Mouse (Mus musculus): ENCODE measurements around the gene Hhat. TPM values are rescaled to one million over a fixed set of nuclear protein-coding genes. Genes with fewer than 3 reads are reported as not detected.

Hhat gene
- polyA plus RNA-seq, 1 experiment from 2014 or later, result 3.6 TPM

GRCm38 (mm10) chr1:192564691-192565090 lies 206.3 kb downstream of the Hhat start:
- Histone ChIP-seq H3K4me2 (replicated peaks; ENCODE audit: low read depth) (no peak overlapping the region), H3K9me3 (ENCODE audit: control insufficient read depth, low read length) (0 out of 2 replicates have a peak, but pooled peaks cover 3% of the 10 kb centered on the region), H3K4me3 (ENCODE audit: low read depth, low read length) (no peak overlapping the region), H3K4me1 (replicated peaks; ENCODE audit: control insufficient read depth, insufficient read depth) (no peaks in the 10 kb centered on the region), H3K9ac (ENCODE audit: low read length) (no peak overlapping the region), H3K27ac (replicated peaks) (no peak overlapping the region), H3K27me3 (ENCODE audit: control insufficient read depth, insufficient read depth, low read length) (no peaks in the 10 kb centered on the region), H3K36me3 (ENCODE audit: control insufficient read depth, insufficient read depth, low read length) (no peaks in the 10 kb centered on the region)
- TF ChIP-seq EP300 (optimal IDR thresholded peaks at IDR 0.05) (no peak), CTCF (IDR thresholded peaks at IDR 0.05; ENCODE audit: low read depth) (no peak)
- no peak for DNase-seq (ENCODE audit: low spot score)
- no peak for ATAC-seq (ENCODE audit: low FRiP score, low TSS enrichment)

GRCm38 (mm10) chr1:192559341-192559740 lies 211.7 kb downstream of the Hhat start:
- Histone ChIP-seq H3K4me1 (replicated peaks; ENCODE audit: control insufficient read depth, insufficient read depth) (no peaks in the 10 kb centered on the region), H3K36me3 (ENCODE audit: control insufficient read depth, insufficient read depth, low read length) (no peaks in the 10 kb centered on the region), H3K27me3 (ENCODE audit: control insufficient read depth, insufficient read depth, low read length) (no peaks in the 10 kb centered on the region), H3K4me3 (ENCODE audit: low read depth, low read length) (no peak overlapping the region), H3K4me2 (replicated peaks; ENCODE audit: low read depth) (no peak overlapping the region), H3K27ac (replicated peaks) (no peak overlapping the region), H3K9ac (ENCODE audit: low read length) (no peak overlapping the region), H3K9me3 (ENCODE audit: control insufficient read depth, low read length) (no peaks in the 10 kb centered on the region)
- TF ChIP-seq CTCF (IDR thresholded peaks at IDR 0.05; ENCODE audit: low read depth), result no peak
- no peak for TF ChIP-seq EP300 (optimal IDR thresholded peaks at IDR 0.05)
- 50% methylated on average over 1 of the region's 1 CpGs for WGBS
- DNase-seq (ENCODE audit: low spot score) (no peak), ATAC-seq (ENCODE audit: low FRiP score, low TSS enrichment) (no peak)

- no peak for DNase-seq (ENCODE audit: low spot score)
- no peaks in the 10 kb centered on the region for H3K27me3 ChIP-seq (ENCODE audit: control insufficient read depth, insufficient read depth, low read length)
- H3K9ac ChIP-seq (ENCODE audit: low read length), result no peak overlapping the region
- no peak overlapping the region for H3K4me2 ChIP-seq (replicated peaks; ENCODE audit: low read depth)
- WGBS, result 74% methylated on average over 5 of the region's 5 CpGs
- H3K9me3 ChIP-seq (ENCODE audit: control insufficient read depth, low read length), result no peaks in the 10 kb centered on the region
- H3K4me1 ChIP-seq (replicated peaks; ENCODE audit: control insufficient read depth, insufficient read depth), result no peaks in the 10 kb centered on the region
- H3K27ac ChIP-seq (replicated peaks), result no peak overlapping the region
- no peak for ATAC-seq (ENCODE audit: low FRiP score, low TSS enrichment)
- no peak overlapping the region for H3K4me3 ChIP-seq (ENCODE audit: low read depth, low read length)
- H3K36me3 ChIP-seq (ENCODE audit: control insufficient read depth, insufficient read depth, low read length), result no peaks in the 10 kb centered on the region
- no peak for TF ChIP-seq EP300 (optimal IDR thresholded peaks at IDR 0.05)
- TF ChIP-seq CTCF (IDR thresholded peaks at IDR 0.05; ENCODE audit: low read depth), result no peak
Measured at GRCm38 (mm10) chr1:192557978-192558594, 212.9 kb downstream of the Hhat start.

GRCm38 (mm10) chr1:192555516-192555915 lies 215.5 kb downstream of the Hhat start:
- DNase-seq (ENCODE audit: low spot score), result no peak
- Histone ChIP-seq H3K4me3 (ENCODE audit: low read depth, low read length) (no peak overlapping the region), H3K27me3 (ENCODE audit: control insufficient read depth, insufficient read depth, low read length) (no peaks in the 10 kb centered on the region), H3K36me3 (ENCODE audit: control insufficient read depth, insufficient read depth, low read length) (no peaks in the 10 kb centered on the region), H3K4me1 (replicated peaks; ENCODE audit: control insufficient read depth, insufficient read depth) (no peaks in the 10 kb centered on the region), H3K4me2 (replicated peaks; ENCODE audit: low read depth) (no peak overlapping the region), H3K9ac (ENCODE audit: low read length) (no peak overlapping the region), H3K9me3 (ENCODE audit: control insufficient read depth, low read length) (no peaks in the 10 kb centered on the region), H3K27ac (replicated peaks) (no peak overlapping the region)
- 69% methylated on average over 4 of the region's 4 CpGs for WGBS
- TF ChIP-seq CTCF (IDR thresholded peaks at IDR 0.05; ENCODE audit: low read depth), result no peak
- TF ChIP-seq EP300 (optimal IDR thresholded peaks at IDR 0.05), result no peak
- ATAC-seq (ENCODE audit: low FRiP score, low TSS enrichment), result no peak

- H3K36me3 ChIP-seq (ENCODE audit: control insufficient read depth, insufficient read depth, low read length), result no peaks in the 10 kb centered on the region
- no peaks in the 10 kb centered on the region for H3K27me3 ChIP-seq (ENCODE audit: control insufficient read depth, insufficient read depth, low read length)
- no peak overlapping the region for H3K9ac ChIP-seq (ENCODE audit: low read length)
- TF ChIP-seq CTCF (IDR thresholded peaks at IDR 0.05; ENCODE audit: low read depth) (no peak), EP300 (optimal IDR thresholded peaks at IDR 0.05) (no peak)
- ATAC-seq (ENCODE audit: low FRiP score, low TSS enrichment) (no peak), DNase-seq (ENCODE audit: low spot score) (peak; percentile 5)
- H3K27ac ChIP-seq (replicated peaks), result no peak overlapping the region
- WGBS, result 85% methylated on average over 3 of the region's 3 CpGs
- H3K9me3 ChIP-seq (ENCODE audit: control insufficient read depth, low read length), result no peaks in the 10 kb centered on the region
- no peak overlapping the region for H3K4me2 ChIP-seq (replicated peaks; ENCODE audit: low read depth)
- no peak overlapping the region for H3K4me3 ChIP-seq (ENCODE audit: low read depth, low read length)
- H3K4me1 ChIP-seq (replicated peaks; ENCODE audit: control insufficient read depth, insufficient read depth), result no peaks in the 10 kb centered on the region
Measured at GRCm38 (mm10) chr1:192550561-192550960, 220.5 kb downstream of the Hhat start.

GRCm38 (mm10) chr1:192546843-192547242 lies 224.2 kb downstream of the Hhat start:
- Histone ChIP-seq H3K4me3 (ENCODE audit: low read depth, low read length) (no peak overlapping the region), H3K27ac (replicated peaks) (no peak overlapping the region), H3K4me2 (replicated peaks; ENCODE audit: low read depth) (no peak overlapping the region), H3K9ac (ENCODE audit: low read length) (no peak overlapping the region), H3K36me3 (ENCODE audit: control insufficient read depth, insufficient read depth, low read length) (no peaks in the 10 kb centered on the region), H3K4me1 (replicated peaks; ENCODE audit: control insufficient read depth, insufficient read depth) (no peaks in the 10 kb centered on the region), H3K9me3 (ENCODE audit: control insufficient read depth, low read length) (no peaks in the 10 kb centered on the region), H3K27me3 (ENCODE audit: control insufficient read depth, insufficient read depth, low read length) (no peaks in the 10 kb centered on the region)
- ATAC-seq (ENCODE audit: low FRiP score, low TSS enrichment) (no peak), DNase-seq (ENCODE audit: low spot score) (peak; percentile 12)
- peak; percentile 73 for TF ChIP-seq CTCF (IDR thresholded peaks at IDR 0.05; ENCODE audit: low read depth)
- TF ChIP-seq EP300 (optimal IDR thresholded peaks at IDR 0.05), result no peak
- 28% methylated on average over 1 of the region's 1 CpGs for WGBS

Data from stomach, postnatal 0 days (tissue).